Mouse (Mus musculus) gastrocnemius, postnatal 36 days (tissue): Measurements from ENCODE around the gene Gas2l2. TPM values are rescaled to one million over a fixed set of nuclear protein-coding genes. Genes with fewer than 3 reads are reported as not detected.

Experiments
- DNase-seq, 2 experiments: peaks; one replicate each; pipeline ENCODE4 v3.0.0; 2022
- intact Hi-C: fragments of 180-260 bp; cut with DNase I; formaldehyde crosslinking; loops from one replicate; pipeline ENCODE4 v1.15.1; 2025
- total RNA-seq, 2 experiments: library from RNA; stranded (reverse); gene quantifications; 2 replicates each; pipeline ENCODE4 v1.2.3; 2021

The Gas2l2 gene
- total RNA-seq, 2 experiments from 2014 or later, result not detected

GRCm38 (mm10) chr11:83406391-83406790 lies 22.9 kb downstream of the Gas2l2 start:
- DNase-seq, result no peak
- intact Hi-C loops, result no loop called here

GRCm38 (mm10) chr11:83403787-83404186 lies 25.5 kb downstream of the Gas2l2 start:
- intact Hi-C loops, result no loop called here
- DNase-seq, result no peak

GRCm38 (mm10) chr11:83398724-83399123 lies 30.5 kb downstream of the Gas2l2 start:
- intact Hi-C loops, result no loop called here
- DNase-seq, result no peak

GRCm38 (mm10) chr11:83397626-83398025 lies 31.6 kb downstream of the Gas2l2 start:
- intact Hi-C loops, result no loop called here
- DNase-seq, result no peak

- intact Hi-C loops, result no loop called here
- DNase-seq, result no peak
Observed at GRCm38 (mm10) chr11:83394802-83395439, 34.3 kb downstream of the Gas2l2 start.

- DNase-seq, result no peak
- intact Hi-C loops, result no loop called here
Observed at GRCm38 (mm10) chr11:83393062-83393461, 36.2 kb downstream of the Gas2l2 start.

- intact Hi-C loops, result no loop called here
- no peak for DNase-seq
Observed at GRCm38 (mm10) chr11:83383532-83383887, 45.7 kb downstream of the Gas2l2 start.

GRCm38 (mm10) chr11:83382876-83383531 lies 46.3 kb downstream of the Gas2l2 start:
- no peak for DNase-seq
- intact Hi-C loops, result no loop called here

GRCm38 (mm10) chr11:83379745-83380341 lies 49.4 kb downstream of the Gas2l2 start:
- DNase-seq, result no peak
- intact Hi-C loops, result no loop called here

Other genes with a start within 250 kb of the Gas2l2 start
- gene Slfn3, start 238.1 kb downstream of the Gas2l2 start, total RNA-seq, result under 1 TPM; 0.91 to 0.92 TPM
- gene Slfn14, start 142.7 kb downstream of the Gas2l2 start, total RNA-seq, result not detected
- gene Ap2b1, start 130.4 kb downstream of the Gas2l2 start, total RNA-seq, result 10 to 100 TPM; 26.1 to 27.3 TPM
- 1 to 10 TPM; 7.3 to 8.2 TPM for gene Pex12, start 126.9 kb downstream of the Gas2l2 start, total RNA-seq
- under 1 TPM; 0.37 to 0.43 TPM for gene Rasl10b, start 20.3 kb downstream of the Gas2l2 start, total RNA-seq
- not detected for gene 1700020L24Rik, start 8.2 kb upstream of the Gas2l2 start, total RNA-seq
- gene Mmp28, start 33.6 kb upstream of the Gas2l2 start, total RNA-seq, result 1 to 10 TPM; 1.6 to 2.0 TPM
- gene Taf15, start 43.6 kb upstream of the Gas2l2 start, total RNA-seq, result 10 to 100 TPM; 19.5 to 21.7 TPM
- not detected for gene Heatr9, start 92.7 kb upstream of the Gas2l2 start, total RNA-seq
- gene Ccl5, start 101.1 kb upstream of the Gas2l2 start, total RNA-seq, result not detected
- gene Ccl9, start 149.2 kb upstream of the Gas2l2 start, total RNA-seq, result 1 to 10 TPM; 3.0 to 3.4 TPM
- gene Ccl6, start 163.6 kb upstream of the Gas2l2 start, total RNA-seq, result 1 to 10 TPM; 4.2 to 9.4 TPM
- not detected for gene Rpl9-ps1, start 216.2 kb upstream of the Gas2l2 start, total RNA-seq
- gene Ccl3, start 219.9 kb upstream of the Gas2l2 start, total RNA-seq, result not detected
- gene Ccl4, start 233.1 kb upstream of the Gas2l2 start, total RNA-seq, result not detected